Mouse (Mus musculus) midbrain, embryonic 15.5 days (tissue): ENCODE measurements at regions not wholly inside any gene's neighbourhood (a gene's known extent, or its start where the extent isn't known, plus 50 kb on each side); places are given as distances from the start of the nearest gene placed in this dataset.

Experiments
- ATAC-seq: fragments of 200-750 bp; cut with Nextera tagmentation; replicated peaks from 2 replicates; pipeline ENCODE4 v1.8.0; 2017; ENCODE audit warnings: moderate TSS enrichment
- H3K27ac ChIP-seq: fragments of 300-500 bp; sonication (generic); 2 replicates; pipeline ENCODE4 v1.5.1; 2015; ENCODE audit warnings: mild to moderate bottlenecking, inconsistent platforms
- H3K27me3 ChIP-seq: fragments of 300-500 bp; sonication (generic); replicated peaks from 2 replicates; pipeline ENCODE4 v1.6.1; 2015; ENCODE audit warnings: inconsistent platforms
- H3K36me3 ChIP-seq: fragments of 300-500 bp; sonication (generic); replicated peaks from 2 replicates; pipeline ENCODE4 v1.6.1; 2015; ENCODE audit warnings: inconsistent platforms
- H3K4me1 ChIP-seq: fragments of 300-500 bp; sonication (generic); 2 replicates; pipeline ENCODE4 v1.6.1; 2015; ENCODE audit warnings: inconsistent platforms
- H3K4me2 ChIP-seq: fragments of 300-500 bp; sonication (generic); 2 replicates; pipeline ENCODE4 v1.6.1; 2015; ENCODE audit warnings: inconsistent platforms, mild to moderate bottlenecking, moderate library complexity
- H3K4me3 ChIP-seq: fragments of 300-500 bp; sonication (generic); 2 replicates; pipeline ENCODE4 v1.5.1; 2015; ENCODE audit warnings: mild to moderate bottlenecking, inconsistent platforms
- H3K9ac ChIP-seq: fragments of 300-500 bp; sonication (generic); 2 replicates; pipeline ENCODE4 v1.6.1; 2015; ENCODE audit warnings: mild to moderate bottlenecking, inconsistent platforms
- H3K9me3 ChIP-seq: fragments of 300-500 bp; sonication (generic); 2 replicates; pipeline ENCODE4 v1.6.1; 2016; ENCODE audit warnings: inconsistent platforms
- WGBS: fragments of 180-500 bp; shearing (Covaris S2); methylation state at CpG from one replicate; pipeline ENCODE4 v1.1.7; 2015; ENCODE audit warnings: mixed read lengths; 5-methylcytosine and 5-hydroxymethylcytosine counted together

DNA sequence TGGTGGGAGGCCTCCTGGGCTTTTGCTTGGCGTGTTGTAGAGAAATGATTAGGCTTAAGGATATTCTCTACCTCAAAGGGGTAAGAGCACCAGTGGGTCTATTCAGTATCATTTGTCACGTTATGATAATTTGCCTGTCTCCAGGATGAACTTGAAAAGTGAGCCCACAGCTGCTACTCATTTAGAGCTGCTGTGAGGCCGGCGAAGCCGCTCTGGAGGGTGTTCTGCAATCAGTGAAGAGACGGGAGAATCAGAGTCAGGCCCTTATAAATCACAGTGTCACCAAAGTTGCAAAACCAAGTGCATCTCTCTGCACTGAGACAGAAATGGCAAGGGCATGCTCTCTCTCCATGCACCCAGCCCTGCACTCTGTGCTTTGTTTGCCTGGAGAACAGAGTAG is 467.7 kb upstream of the Nrp1 start:
- WGBS: 49% methylated on average over 6 of the region's 6 CpGs
- no peak for ATAC-seq

GRCm38 (mm10) chr8:127894284-127894683 is 464.1 kb upstream of the Nrp1 start:
- Histone ChIP-seq H3K9me3 (no peaks in the 10 kb centered on the region), H3K27ac (no peak overlapping the region), H3K9ac (no peak overlapping the region), H3K4me1 (no peaks in the 10 kb centered on the region), H3K4me3 (no peak overlapping the region), H3K27me3 (no peaks in the 10 kb centered on the region), H3K4me2 (no peak overlapping the region), H3K36me3 (no peaks in the 10 kb centered on the region)
- no peak for ATAC-seq

More for the DNA sequence above, 467.7 kb upstream of the Nrp1 start:
- H3K9me3 ChIP-seq: no peaks in the 10 kb centered on the region
- no peaks in the 10 kb centered on the region for H3K4me1 ChIP-seq
- no peak overlapping the region for H3K27ac ChIP-seq
- H3K27me3 ChIP-seq: no peaks in the 10 kb centered on the region
- H3K36me3 ChIP-seq: no peaks in the 10 kb centered on the region
- no peak overlapping the region for H3K4me2 ChIP-seq
- no peak overlapping the region for H3K9ac ChIP-seq
- no peak overlapping the region for H3K4me3 ChIP-seq

DNA sequence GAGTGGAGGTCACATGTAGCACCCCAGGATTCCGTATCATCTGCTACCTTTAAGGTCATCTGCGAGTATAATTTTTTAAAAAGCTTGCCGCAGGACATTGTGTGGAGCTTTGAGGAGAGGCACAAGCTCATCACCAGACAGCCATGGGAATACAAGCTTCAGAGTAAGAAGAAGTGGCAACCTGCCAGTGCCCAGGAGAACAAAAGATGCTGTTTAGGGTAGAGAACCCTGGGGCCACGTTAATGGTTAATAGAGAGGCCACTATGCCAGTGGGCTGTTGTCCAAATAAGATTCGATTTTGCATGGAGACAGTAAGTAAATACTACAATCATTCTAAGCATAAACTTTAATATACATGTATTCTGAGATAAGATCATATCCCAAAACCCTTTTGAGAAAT is 450.0 kb upstream of the Nrp1 start:
- Histone ChIP-seq H3K9ac (no peak overlapping the region), H3K4me1 (no peaks in the 10 kb centered on the region), H3K27ac (no peak overlapping the region), H3K4me3 (no peak overlapping the region), H3K9me3 (no peaks in the 10 kb centered on the region), H3K27me3 (no peaks in the 10 kb centered on the region), H3K36me3 (no peaks in the 10 kb centered on the region), H3K4me2 (no peak overlapping the region)
- WGBS: 81% methylated on average over 5 of the region's 5 CpGs
- no peak for ATAC-seq

- WGBS: 74% methylated on average over 2 of the region's 2 CpGs
Observed at GRCm38 (mm10) chr8:127909580-127909979, 448.8 kb upstream of the Nrp1 start.

GRCm38 (mm10) chr8:127914086-127914485 is 444.3 kb upstream of the Nrp1 start:
- 82% methylated on average over 3 of the region's 3 CpGs for WGBS
- Histone ChIP-seq H3K4me2 (no peak overlapping the region), H3K4me1 (0 out of 2 replicates have a peak, but pooled peaks cover 4% of the 10 kb centered on the region), H3K27ac (no peak overlapping the region), H3K9me3 (no peaks in the 10 kb centered on the region), H3K27me3 (no peaks in the 10 kb centered on the region), H3K9ac (no peak overlapping the region), H3K4me3 (no peak overlapping the region), H3K36me3 (no peaks in the 10 kb centered on the region)
- no peak for ATAC-seq

More at GRCm38 (mm10) chr8:127909580-127909979, 448.8 kb upstream of the Nrp1 start:
- Histone ChIP-seq H3K4me3 (no peak overlapping the region), H3K27me3 (no peaks in the 10 kb centered on the region), H3K4me1 (no peaks in the 10 kb centered on the region), H3K4me2 (no peak overlapping the region), H3K9ac (no peak overlapping the region), H3K9me3 (no peaks in the 10 kb centered on the region), H3K27ac (no peak overlapping the region), H3K36me3 (no peaks in the 10 kb centered on the region)
- no peak for ATAC-seq

DNA sequence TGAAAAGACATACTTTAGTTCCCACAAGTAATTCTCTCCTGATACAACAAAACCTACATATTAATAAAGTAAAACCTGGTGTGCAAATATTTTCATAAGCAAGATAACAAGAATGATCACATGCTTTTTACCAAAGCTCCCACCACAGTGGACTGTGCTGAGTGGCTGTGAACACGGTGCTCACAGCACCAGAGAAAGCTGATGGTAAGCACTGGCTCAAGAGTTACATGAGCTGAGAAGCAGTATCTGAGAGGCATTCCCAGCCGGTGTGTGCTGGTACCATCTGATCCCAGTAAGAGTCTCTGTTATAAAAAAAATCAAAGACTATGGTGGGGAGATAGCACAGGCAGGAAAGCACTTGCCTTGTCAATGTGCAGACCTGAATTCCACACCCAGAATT is 443.5 kb upstream of the Nrp1 start:
- Histone ChIP-seq H3K27ac (no peak overlapping the region), H3K4me2 (no peak overlapping the region), H3K4me3 (no peak overlapping the region), H3K4me1 (0 out of 2 replicates have a peak, but pooled peaks cover 4% of the 10 kb centered on the region), H3K36me3 (no peaks in the 10 kb centered on the region), H3K9me3 (no peaks in the 10 kb centered on the region), H3K9ac (no peak overlapping the region), H3K27me3 (no peaks in the 10 kb centered on the region)
- ATAC-seq: no peak
- 89% methylated on average over 2 of the region's 2 CpGs for WGBS

DNA sequence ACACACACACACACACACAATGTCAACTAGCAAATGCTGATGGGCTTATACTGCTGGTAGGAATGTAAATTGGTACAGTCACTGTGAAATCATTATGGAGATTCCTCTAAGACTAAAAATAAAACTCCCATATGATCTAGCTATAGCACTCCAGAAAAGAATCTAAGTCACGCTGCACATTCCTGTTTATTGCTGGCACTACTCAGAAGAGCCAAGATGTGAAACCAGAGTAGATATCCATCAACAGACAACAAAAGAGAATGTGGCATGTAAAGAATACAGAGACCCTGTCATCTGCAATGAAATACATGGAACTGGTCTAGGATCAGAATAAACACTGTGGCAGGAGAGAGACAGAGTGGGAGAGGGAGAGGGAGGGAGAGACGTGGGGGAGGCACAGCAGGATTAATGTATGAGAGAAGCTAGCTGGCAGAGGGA is 442.8 kb upstream of the Nrp1 start:
- H3K27me3 ChIP-seq: no peaks in the 10 kb centered on the region
- H3K4me3 ChIP-seq: no peak overlapping the region
- no peak overlapping the region for H3K4me2 ChIP-seq
- H3K36me3 ChIP-seq: no peaks in the 10 kb centered on the region
- no peak overlapping the region for H3K9ac ChIP-seq
- H3K27ac ChIP-seq: no peak overlapping the region
- H3K9me3 ChIP-seq: no peaks in the 10 kb centered on the region
- ATAC-seq: no peak
- 0 out of 2 replicates have a peak, but pooled peaks cover 4% of the 10 kb centered on the region for H3K4me1 ChIP-seq
- WGBS: 37% methylated on average over 2 of the region's 2 CpGs

DNA sequence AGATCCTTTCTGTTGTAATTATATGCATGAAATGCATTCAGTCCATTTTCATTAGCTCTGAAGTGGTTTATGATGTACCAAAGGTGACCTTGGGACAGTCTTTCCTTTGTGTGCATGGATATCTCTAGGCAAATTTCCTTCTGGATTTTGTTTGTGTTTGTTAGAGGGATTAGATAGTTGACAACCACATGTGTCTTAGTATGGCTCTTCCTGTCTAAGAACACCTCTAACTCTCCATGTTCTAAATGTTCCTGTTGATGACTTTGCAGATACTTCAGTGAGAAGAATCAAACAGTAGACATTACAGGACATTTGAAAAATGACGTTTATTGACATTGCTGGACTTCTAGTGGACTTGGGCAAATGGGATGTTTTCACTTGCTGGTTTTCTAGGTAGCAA is 436.5 kb upstream of the Nrp1 start:
- Histone ChIP-seq H3K9ac (no peak overlapping the region), H3K4me1 (no peaks in the 10 kb centered on the region), H3K4me2 (no peak overlapping the region), H3K27me3 (no peaks in the 10 kb centered on the region), H3K9me3 (no peaks in the 10 kb centered on the region), H3K27ac (no peak overlapping the region), H3K36me3 (no peaks in the 10 kb centered on the region), H3K4me3 (no peak overlapping the region)
- ATAC-seq: no peak
- 98% methylated on average over 1 of the region's 1 CpGs for WGBS

DNA sequence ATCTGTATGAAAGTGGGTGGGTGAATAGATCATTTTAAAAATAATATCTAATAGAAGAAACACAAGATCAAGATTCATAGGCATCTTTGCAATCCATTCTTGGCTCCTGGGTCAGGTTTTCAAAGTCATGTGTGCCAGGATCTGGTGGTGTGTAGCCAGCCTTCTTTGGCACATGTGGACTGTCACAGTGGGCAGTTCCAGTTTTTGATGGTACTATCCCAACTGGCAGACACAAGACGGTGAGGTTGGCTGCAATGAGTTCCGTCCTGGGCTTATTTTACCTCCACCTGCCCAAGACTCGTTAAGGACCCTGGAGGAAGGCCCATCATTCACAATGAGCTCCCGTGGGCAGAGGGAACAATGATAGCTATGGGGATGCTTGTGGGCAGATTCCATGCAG is 435.1 kb upstream of the Nrp1 start:
- Histone ChIP-seq H3K27ac (no peak overlapping the region), H3K4me1 (no peaks in the 10 kb centered on the region), H3K9me3 (no peaks in the 10 kb centered on the region), H3K4me3 (no peak overlapping the region), H3K36me3 (no peaks in the 10 kb centered on the region), H3K27me3 (no peaks in the 10 kb centered on the region), H3K9ac (no peak overlapping the region), H3K4me2 (no peak overlapping the region)
- WGBS: 84% methylated on average over 4 of the region's 4 CpGs
- no peak for ATAC-seq

GRCm38 (mm10) chr8:127932276-127932675 is 426.1 kb upstream of the Nrp1 start:
- Histone ChIP-seq H3K36me3 (no peaks in the 10 kb centered on the region), H3K9me3 (no peaks in the 10 kb centered on the region), H3K27ac (no peak overlapping the region), H3K27me3 (no peaks in the 10 kb centered on the region), H3K4me2 (no peak overlapping the region), H3K4me1 (no peaks in the 10 kb centered on the region), H3K4me3 (no peak overlapping the region), H3K9ac (no peak overlapping the region)
- 83% methylated on average over 1 of the region's 1 CpGs for WGBS
- ATAC-seq: no peak

DNA sequence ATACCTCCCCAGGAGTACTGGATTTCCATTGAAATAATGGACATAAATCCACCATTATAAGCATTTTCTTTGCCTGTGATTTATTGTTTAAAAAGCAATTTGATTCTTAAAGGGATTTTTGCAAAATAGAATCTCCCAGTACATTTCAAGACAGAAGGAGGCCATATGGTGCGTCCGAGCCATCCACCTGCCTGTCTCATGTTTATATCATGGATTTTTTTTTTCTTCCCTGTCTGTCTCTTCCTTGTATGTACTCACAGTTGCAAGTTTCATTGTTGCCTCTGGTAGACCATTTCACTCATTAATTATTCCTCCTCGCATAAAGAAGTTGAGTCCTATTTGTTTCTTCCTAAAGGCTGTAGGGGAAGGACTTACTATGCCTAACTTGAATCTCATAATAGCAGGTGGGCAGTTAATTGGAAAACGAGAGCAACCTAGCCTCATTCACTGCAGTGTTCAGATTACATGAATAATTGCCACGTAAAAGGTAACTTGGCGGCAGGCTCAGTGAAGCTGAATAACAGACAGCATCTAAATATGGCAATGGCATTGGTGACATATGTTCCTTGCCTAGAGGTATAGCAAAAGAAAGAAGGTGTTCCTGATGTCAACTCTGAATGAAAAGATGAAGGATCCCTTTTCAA is 421.5 kb upstream of the Nrp1 start:
- no peaks in the 10 kb centered on the region for H3K36me3 ChIP-seq

DNA sequence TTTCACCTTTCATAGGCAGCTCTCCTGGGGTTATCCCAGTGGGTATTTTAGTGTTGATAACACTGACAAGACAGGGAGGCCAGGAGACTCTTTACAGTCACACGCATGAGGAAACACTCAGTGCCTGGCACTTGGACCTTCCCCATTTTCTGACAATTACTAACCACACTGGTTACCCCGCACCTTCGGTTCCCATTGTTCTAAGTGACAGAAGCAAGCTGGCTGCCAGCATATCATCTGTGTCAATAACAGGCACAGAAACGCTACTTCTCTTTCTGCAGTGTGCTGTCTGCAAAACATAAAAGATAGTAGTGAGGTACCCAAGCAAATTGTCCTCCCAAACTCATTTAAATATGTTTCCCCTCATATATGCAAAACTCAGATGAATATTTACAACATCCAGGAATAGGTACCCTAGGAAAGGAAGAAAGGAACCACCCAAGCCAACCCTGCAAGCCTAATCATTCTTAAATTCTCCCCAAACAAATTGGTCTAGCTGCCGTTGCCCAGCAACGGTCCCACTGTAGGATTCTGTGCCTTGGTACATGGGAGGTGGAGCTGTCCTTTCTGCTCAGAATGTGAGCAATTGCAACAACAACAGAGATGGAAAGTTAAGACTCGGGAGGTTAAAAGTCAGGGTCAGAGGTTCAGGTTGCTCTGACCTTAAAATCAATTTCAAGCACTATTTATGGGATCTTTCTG is 419.0 kb upstream of the Nrp1 start:
- Histone ChIP-seq H3K27ac (peak overlapping the region; percentile 66), H3K4me2 (no peak overlapping the region), H3K9me3 (no peaks in the 10 kb centered on the region), H3K36me3 (no peaks in the 10 kb centered on the region), H3K4me3 (no peak overlapping the region), H3K9ac (no peak overlapping the region), H3K27me3 (no peaks in the 10 kb centered on the region), H3K4me1 (peaks cover 17% of the 10 kb centered on the region)
- WGBS: 12% methylated on average over 7 of the region's 7 CpGs
- peak; percentile 88 for ATAC-seq

More for the DNA sequence above, 421.5 kb upstream of the Nrp1 start:
- Histone ChIP-seq H3K4me3 (no peak overlapping the region), H3K27me3 (no peaks in the 10 kb centered on the region), H3K9ac (no peak overlapping the region), H3K27ac (no peak overlapping the region), H3K4me1 (peaks cover 17% of the 10 kb centered on the region), H3K4me2 (no peak overlapping the region), H3K9me3 (no peaks in the 10 kb centered on the region)
- WGBS: 69% methylated on average over 6 of the region's 6 CpGs
- ATAC-seq: no peak

DNA sequence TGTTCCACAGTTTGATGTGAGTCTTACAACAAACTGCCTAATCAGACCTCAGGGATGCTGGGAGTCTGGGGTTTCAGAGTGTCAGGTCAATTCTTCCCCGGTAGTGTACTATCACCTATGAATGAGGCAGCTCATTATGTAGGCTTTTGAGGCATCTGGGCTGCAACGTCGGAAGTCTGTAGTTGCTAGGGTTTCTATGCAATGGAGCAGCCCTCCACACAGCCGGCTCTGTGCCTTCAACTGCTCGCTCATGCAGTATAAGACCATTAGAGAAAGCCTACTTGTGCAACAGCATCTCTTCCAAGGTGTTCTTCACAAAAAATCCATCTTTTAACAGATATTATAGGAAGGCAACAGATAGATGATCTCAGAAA is 418.4 kb upstream of the Nrp1 start:
- Histone ChIP-seq H3K36me3 (no peaks in the 10 kb centered on the region), H3K4me1 (peaks cover 17% of the 10 kb centered on the region), H3K4me2 (no peak overlapping the region), H3K9me3 (no peaks in the 10 kb centered on the region), H3K4me3 (no peak overlapping the region), H3K9ac (no peak overlapping the region), H3K27ac (peak overlapping the region; percentile 66; the same call in 1 of the 2 replicates), H3K27me3 (no peaks in the 10 kb centered on the region)
- ATAC-seq: peak; percentile 60; the same call in 1 of the 2 replicates
- WGBS: 16% methylated on average over 5 of the region's 5 CpGs
